Mouse (Mus musculus) heart, adult 18-20 months (tissue): ENCODE results near the gene Smarca2. TPM values are rescaled to one million over a fixed set of nuclear protein-coding genes. Genes with fewer than 3 reads are reported as not detected.
"Not testable (repeated sequence)": the region's sequence is repeated elsewhere in the genome, so short reads cannot be mapped to it uniquely, and the experiment has no call there.

Source experiments
- DNase-seq, 2 experiments: peaks; one replicate each; pipeline ENCODE4 v3.0.0; 2021 to 2022; ENCODE audit warnings: mixed read lengths in 1 of 2
- total RNA-seq, 2 experiments: library from RNA; stranded (reverse); gene quantifications; 2 replicates each; pipeline ENCODE4 v1.2.3; 2021

Smarca2 gene
- total RNA-seq, 2 experiments from 2014 or later, result 68.5 to 70.4 TPM

GRCm38 (mm10) chr19:26616271-26616670, 11.4 kb downstream of the Smarca2 start:
- DNase-seq, result no peak

DNA sequence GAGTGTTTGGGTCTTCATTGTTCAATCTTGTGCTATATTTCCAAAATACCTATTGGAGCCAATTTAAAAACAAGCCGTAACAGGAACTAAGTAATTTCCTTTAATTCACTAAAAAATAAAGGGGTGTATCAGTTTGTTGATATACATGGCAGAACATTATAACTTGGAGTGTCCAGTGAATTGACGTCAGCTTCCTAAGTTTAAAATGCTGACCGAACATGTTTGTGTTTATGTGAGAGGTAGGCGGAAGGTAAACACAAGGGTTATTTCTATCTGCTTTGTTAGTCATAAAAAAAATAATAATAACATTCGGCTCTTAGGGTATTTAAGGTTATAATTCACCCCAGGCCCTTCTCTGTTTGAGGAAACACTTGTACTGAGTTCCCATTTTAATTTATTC, 12.4 kb downstream of the Smarca2 start:
- no peak for DNase-seq

DNA sequence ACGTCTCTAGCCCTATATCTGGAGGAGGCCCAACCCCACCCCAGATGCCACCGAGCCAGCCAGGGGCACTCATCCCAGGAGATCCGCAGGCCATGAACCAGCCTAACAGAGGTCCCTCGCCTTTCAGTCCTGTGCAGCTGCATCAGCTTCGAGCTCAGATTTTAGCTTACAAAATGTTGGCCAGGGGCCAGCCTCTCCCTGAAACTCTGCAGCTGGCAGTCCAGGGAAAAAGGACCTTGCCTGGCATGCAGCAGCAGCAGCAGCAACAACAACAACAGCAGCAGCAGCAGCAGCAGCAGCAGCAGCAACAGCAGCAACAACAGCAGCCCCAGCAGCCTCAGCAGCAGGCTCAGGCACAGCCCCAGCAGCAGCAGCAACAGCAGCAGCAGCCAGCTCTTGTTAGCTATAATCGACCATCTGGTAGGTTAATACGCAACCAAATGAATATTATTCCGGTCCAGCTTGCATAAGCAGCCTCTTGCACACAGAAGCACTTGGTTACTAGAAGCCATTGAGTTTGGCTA, 25.9 kb downstream of the Smarca2 start:
- DNase-seq, result peak in 1 of 2 experiments; percentile 22

DNA sequence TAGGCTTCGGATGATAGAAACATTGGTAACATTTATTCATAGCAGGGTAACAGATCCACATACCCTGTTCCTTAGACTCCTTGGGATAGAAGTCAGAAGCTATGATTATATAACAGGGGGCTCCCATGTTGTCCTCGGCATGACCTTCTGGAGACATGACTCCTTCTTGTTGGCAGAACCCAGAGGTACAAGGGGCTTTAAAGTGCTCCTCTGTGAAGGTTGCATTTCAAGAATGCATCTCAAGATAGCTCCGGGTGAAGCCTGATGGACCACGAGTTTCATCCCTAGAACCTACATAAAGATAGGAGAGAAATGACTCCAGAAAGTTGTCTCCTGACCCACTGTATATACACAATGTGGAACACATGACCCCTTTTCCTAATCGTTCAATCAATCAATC, 27.4 kb downstream of the Smarca2 start:
- no peak for DNase-seq

GRCm38 (mm10) chr19:26640556-26640955, 35.7 kb downstream of the Smarca2 start:
- no peak for DNase-seq

GRCm38 (mm10) chr19:26641269-26641668, 36.4 kb downstream of the Smarca2 start:
- DNase-seq, result no peak

GRCm38 (mm10) chr19:26643011-26643410, 38.2 kb downstream of the Smarca2 start:
- DNase-seq, result peak; percentile 65

DNA sequence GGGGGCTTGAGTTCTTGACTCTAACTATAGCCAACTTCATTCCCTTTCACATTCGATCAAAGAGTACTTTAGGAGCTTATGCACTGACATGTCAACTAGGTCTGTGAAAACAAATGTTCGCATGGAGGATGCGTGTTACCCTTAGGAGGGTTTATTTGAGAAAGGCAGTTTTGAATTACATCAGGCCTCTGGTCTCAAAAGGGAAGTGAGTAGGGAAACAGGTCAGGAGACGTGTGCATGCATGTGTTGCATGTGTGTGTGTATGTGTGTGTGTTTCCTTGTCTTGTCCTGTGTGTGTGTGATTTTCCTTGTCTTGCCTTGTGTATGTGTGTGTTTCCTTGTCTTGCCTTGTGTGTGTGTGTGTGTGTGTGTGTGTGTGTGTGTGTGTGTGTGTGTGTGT, 39.1 kb downstream of the Smarca2 start:
- DNase-seq, result no peak

DNA sequence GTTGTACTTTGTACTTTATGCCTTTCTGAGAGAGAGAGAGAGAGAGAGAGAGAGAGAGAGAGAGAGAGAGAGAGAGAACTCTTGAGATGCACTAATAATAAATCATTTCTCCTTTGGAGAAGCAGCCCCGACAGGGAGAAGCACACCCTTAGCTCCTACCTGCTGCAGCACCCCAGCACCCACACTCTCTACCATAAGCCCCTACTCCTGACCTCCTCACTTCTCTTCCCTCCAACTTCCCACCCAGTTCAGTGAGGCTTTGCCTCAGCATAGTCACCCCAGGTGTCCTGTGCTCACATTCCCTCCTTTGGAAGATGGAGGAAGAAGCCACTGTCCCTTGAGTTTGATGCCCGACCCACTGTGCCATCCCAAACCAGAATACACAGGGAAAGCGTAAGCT, 40.2 kb downstream of the Smarca2 start:
- DNase-seq, result no peak

DNA sequence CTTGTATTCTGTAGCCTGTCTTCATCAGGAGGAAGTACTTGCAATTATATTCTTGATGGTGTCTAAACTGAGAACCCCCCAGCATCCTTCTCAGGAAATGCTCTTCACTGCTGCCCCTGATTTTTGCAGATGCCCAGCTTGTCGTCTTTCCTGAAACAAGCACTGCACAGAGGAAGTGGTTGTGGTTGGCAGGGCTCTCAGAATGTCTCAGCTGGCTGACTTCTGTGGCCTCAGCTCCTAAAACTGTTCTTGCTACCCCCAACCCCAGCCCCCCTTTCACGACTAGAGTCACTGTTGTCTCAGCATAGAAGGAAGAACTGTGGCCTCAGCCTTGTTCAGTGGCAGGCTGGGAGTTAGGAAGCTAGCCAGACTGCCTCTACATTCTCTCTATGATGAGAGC, 41.3 kb downstream of the Smarca2 start:
- DNase-seq, result peak in 1 of 2 experiments; percentile 59

DNA sequence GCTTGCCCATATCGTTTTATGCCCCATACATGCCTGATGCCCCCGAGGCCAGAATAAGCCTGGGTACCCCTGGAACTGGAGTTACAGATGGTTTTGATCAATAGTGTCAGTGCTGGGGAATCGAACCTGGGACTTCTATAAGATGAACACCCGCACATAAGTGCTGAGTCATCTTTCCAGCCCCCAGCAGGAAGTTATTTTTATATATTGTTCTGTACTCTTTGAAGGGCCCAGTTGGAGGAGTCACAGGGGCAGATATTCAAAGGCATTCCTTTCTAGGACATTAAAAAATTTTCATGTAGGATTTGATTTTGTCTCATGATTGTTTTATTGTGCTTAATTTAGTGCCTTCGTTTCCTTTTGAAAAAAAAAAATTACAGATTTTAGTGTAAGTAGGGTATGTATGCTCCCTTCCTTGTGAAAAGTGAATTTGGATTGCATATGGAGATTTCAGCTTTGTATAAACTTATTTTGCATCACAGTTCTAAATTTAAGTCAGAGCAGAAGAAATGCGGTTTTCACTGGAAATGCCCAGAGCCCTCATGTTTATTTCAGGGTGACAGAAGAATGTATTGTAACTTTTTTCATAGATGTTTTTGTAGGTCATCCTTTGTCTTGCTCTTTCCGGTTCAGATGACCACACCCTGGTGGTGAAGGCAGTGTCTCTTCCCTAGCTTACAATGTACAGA, 45.9 kb downstream of the Smarca2 start:
- no peak for DNase-seq

- no peak for DNase-seq
Measured at GRCm38 (mm10) chr19:26658324-26658723, 53.5 kb downstream of the Smarca2 start.

DNA sequence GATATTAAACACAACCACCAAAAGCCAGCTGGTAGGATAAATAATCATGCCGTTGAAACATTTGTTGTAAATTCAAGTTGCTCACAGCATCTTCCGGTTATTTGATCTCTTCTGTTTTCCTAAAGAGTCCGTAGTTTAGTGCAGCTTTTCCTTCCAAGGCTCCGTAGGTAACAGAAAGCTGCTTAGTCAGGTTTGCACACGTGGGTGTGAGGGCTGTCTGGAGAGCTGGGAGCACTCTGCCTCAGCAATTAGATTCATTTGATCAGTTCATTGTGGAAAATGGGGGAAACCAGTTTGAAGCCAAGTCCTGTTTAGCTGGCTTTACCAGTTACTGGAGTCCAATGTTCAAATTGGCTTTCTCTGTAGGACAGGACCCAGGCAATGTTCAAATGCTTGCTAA, 55.1 kb downstream of the Smarca2 start:
- DNase-seq, result no peak

DNA sequence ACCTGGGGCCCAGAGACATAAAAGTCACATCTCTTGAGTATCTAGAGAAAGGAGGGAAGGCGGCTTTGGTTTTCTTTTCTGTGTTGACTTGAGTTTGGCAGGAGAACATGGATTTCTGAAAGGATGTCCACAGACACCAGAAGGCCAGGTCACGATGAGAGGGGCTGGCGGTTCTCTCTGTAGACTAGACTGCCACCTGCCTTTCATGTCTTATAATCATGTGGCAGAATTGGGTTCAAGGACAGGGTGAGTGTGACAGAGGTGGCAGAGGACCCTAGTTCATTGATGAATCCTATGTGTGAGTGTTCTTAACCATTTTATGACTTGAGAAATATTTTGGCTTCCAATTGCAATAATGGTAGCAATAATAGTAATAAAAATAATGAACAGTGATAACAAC, 56.3 kb downstream of the Smarca2 start:
- DNase-seq, result no peak

- no peak for DNase-seq
Measured at GRCm38 (mm10) chr19:26666303-26666702, 61.5 kb downstream of the Smarca2 start.

DNA sequence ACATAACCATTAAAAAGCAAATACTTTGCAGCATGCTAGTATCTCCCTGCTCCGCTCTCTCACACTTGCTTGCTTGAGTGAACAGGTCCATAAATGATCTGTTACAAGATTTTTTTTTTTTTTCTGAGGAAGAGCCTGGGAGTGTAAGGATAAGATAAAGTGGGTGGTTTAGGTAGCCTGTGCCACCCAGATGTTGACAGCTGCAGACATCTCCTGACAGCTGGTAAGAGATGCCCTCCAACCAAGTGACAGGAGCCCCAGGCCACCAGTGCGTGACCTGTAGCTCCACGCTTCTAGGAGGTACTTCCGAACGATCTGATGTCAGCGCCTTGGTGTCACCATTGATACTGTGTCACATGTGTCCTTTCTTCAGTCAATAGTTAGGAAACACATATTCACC, 65.2 kb downstream of the Smarca2 start:
- DNase-seq, result no peak

- DNase-seq, result not testable (repeated sequence)
Measured at GRCm38 (mm10) chr19:26671413-26671812, 66.6 kb downstream of the Smarca2 start.

DNA sequence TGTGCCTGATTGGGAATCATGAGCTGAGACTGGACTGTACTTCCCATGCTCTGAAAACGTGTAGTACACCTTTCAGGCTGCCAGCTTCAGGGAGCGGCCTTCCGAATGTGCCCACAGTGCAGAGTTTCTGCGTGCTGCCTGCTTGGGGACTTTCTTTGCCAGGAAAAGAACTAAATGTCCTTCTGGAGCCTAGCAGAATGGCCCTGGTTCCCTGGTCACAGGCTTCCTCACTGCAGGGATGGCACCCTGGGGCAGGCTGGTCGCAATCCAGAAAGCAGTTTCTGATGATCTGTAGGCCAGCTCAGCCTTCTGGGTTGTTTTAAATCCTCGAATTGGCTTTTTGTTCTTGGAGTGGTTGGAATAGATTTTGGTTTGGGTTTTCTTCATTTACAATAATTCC, 71.1 kb downstream of the Smarca2 start:
- DNase-seq, result no peak

DNA sequence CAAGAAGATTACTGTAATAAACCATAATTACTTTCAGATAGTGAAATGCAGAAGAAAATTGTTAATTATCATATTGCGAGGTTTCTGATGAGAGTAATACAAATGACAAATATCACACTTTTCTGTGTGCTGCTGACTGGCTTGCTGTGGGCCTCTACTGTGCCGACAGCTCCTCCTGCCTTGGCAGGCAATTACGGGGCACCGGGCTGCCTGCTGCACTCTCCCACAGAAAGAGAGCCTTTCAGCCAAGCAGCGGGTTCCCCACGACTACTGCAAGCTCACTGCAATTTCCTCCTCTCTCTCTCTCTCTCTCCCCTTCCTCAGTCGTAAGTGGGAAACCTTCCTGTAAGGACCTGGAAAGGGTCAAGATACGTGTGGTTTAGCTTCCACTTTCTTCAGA, 73.7 kb downstream of the Smarca2 start:
- no peak for DNase-seq

- DNase-seq, result no peak
Measured at GRCm38 (mm10) chr19:26679674-26680073, 74.8 kb downstream of the Smarca2 start.

DNA sequence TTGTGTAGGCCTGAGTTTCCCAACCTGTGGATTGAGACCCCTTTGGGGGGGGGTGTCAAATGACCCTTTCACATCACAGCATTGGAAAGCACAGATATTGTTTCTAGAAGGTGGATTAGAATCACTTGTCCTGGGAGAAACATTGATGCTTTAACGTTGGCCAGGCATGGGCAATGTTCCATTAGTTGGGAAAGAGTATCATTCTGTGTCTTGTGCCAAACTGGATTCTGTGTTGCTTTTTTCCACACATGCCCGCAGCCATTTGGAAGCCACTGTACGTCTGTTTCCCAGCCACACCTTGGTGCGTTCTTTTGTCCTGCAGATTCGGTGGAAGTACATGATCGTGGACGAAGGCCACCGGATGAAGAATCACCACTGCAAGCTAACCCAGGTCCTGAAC, 76.7 kb downstream of the Smarca2 start:
- no peak for DNase-seq

GRCm38 (mm10) chr19:26682130-26682529, 77.3 kb downstream of the Smarca2 start:
- DNase-seq, result no peak

GRCm38 (mm10) chr19:26682731-26683130, 77.9 kb downstream of the Smarca2 start:
- no peak for DNase-seq

- no peak for DNase-seq
Measured at GRCm38 (mm10) chr19:26683731-26684130, 78.9 kb downstream of the Smarca2 start.
